Mouse (Mus musculus) midbrain, embryonic 11.5 days (tissue): Measurements from ENCODE around the gene Acsl5. TPM values are rescaled to one million over a fixed set of nuclear protein-coding genes. Genes with fewer than 3 reads are reported as not detected.

Experiments used
- ATAC-seq: fragments of 200-750 bp; cut with Nextera tagmentation; 2 replicates; pipeline ENCODE4 v1.8.0; 2017; ENCODE audit warnings: moderate TSS enrichment, moderate library complexity; ENCODE audit not compliant: low FRiP score
- DNase-seq: peaks from one replicate; pipeline ENCODE4 v3.0.0; 2015; ENCODE audit warnings: low spot score; ENCODE audit errors: missing footprints
- H3K27ac ChIP-seq: fragments of 300-500 bp; sonication (generic); 2 replicates; pipeline ENCODE4 v1.5.1; 2014; ENCODE audit warnings: low read depth, low read length
- H3K27me3 ChIP-seq: fragments of 300-500 bp; sonication (generic); 2 replicates; pipeline ENCODE4 v1.6.1; 2014; ENCODE audit warnings: mild to moderate bottlenecking, low read length, moderate library complexity, mixed read lengths; ENCODE audit not compliant: control insufficient read depth, insufficient read depth
- H3K36me3 ChIP-seq: fragments of 300-500 bp; sonication (generic); 2 replicates; pipeline ENCODE4 v1.6.1; 2014; ENCODE audit warnings: mild to moderate bottlenecking, low read length, moderate library complexity, mixed read lengths; ENCODE audit not compliant: control insufficient read depth, insufficient read depth
- H3K4me1 ChIP-seq: fragments of 300-500 bp; sonication (generic); 2 replicates; pipeline ENCODE4 v1.6.1; 2014; ENCODE audit warnings: low read length; ENCODE audit not compliant: control insufficient read depth, insufficient read depth
- H3K4me2 ChIP-seq: fragments of 300-500 bp; sonication (generic); 2 replicates; pipeline ENCODE4 v1.6.1; 2014; ENCODE audit warnings: mild to moderate bottlenecking, moderate library complexity
- H3K4me3 ChIP-seq: fragments of 300-500 bp; sonication (generic); 2 replicates; pipeline ENCODE4 v1.5.1; 2014; ENCODE audit warnings: low read depth, low read length
- H3K9ac ChIP-seq: fragments of 300-500 bp; sonication (generic); 2 replicates; pipeline ENCODE4 v1.6.1; 2014; ENCODE audit warnings: low read length
- H3K9me3 ChIP-seq: fragments of 300-500 bp; sonication (generic); 2 replicates; pipeline ENCODE4 v1.6.1; 2016; ENCODE audit warnings: low read length; ENCODE audit not compliant: control insufficient read depth
- WGBS: fragments of 180-500 bp; shearing (Covaris S2); extraction: QIAGEN DNeasy Blood & Tissue Kit; methylation state at CpG from one replicate; pipeline ENCODE4 v1.1.7; 2014; 5-methylcytosine and 5-hydroxymethylcytosine counted together
- polyA plus RNA-seq: library from polyadenylated mRNA; unstranded; fragments of >200 nt; fragmentation: Nextera tagmentation; extraction: Ambion mirVana; gene quantifications from 2 replicates; pipeline ENCODE4 v1.2.1, GENCODE M21; 2014

The Acsl5 gene
- 17.3 and 18.1 TPM in 2 replicates for polyA plus RNA-seq

DNA sequence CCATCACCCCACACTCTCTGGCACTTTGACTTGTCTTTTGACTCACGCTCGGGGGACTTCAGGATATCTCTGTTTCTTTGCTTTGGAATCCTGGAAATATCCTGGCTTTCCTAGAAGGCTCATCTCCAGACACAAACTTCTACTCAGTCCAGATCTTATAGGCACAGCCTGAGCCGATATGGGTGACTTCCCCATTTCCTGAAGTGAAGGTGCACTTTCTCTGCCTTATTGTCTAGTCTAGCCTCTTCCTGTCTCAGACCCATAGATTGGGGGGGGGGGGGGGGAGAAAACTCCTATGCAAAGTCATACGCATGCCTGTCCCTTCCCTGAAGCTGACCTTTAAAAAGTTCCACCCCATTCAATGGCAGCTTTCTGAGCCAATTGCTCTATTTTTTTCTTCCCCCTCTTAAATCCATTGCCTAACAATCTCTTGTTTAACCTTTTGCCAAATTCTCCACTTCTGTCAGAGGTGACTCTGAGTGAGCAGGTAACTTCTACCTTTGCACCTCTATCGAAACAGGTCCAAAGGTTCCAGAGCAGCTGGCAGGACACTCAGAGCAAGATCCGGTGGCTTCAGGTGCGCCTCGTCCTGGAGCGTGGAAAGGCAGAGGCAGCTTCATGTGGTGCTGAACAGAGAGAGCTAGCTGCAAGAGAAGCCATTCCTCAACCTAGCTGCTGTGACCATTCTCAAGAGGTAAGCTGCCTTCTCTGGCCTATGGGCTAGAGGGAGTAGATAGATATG lies at the start of gene Acsl5:
Gene Acsl5 (plus strand): TSS at position 556 of the 742 bp plus-strand sequence.
- DNase-seq (no peak), ATAC-seq (no peak)
- Histone ChIP-seq H3K4me2 (no peak within 1 kb of the TSS), H3K9me3 (no peaks in the 10 kb centered on the region), H3K27me3 (no peaks in the 10 kb centered on the region; the same call in 1 of the 2 replicates), H3K4me1 (peaks cover 12% of the 10 kb centered on the region), H3K36me3 (no peaks in the 10 kb centered on the region), H3K27ac (no peak within 1 kb of the TSS), H3K4me3 (no peak within 1 kb of the TSS), H3K9ac (no peak within 1 kb of the TSS)
- WGBS = 95% methylated on average over 9 of the region's 9 CpGs

DNA sequence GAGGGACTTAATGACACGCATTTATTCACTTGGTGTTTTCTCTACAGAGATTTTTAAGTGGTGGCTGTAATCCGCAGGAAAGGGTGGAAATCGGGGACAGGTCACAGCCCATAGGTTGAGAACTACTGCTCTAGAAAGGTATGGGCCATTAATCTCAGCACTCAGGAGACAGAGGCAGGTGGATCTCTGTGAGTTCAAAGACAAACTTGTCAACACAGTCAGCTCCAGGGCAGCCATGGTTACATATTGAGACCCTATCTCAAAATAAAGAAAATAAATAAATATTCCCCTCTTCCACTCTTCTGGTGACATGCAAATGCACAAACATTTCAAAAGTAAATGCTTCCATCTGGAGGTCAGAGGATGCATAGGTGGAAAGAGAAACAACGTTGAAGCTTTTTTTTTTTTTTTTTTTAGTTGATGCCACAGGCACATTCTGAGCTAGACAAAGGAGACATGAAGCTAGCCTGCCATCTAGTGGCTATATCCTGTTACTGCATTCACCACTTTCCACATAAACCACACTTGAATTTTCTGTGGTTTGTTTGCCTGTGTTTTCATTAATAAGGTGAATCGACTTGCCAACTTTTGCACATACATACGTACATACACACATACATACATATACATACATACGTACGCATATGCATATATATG lies 45.1 kb upstream of the Acsl5 start:
- DNase-seq (peak; percentile 89), ATAC-seq (0 out of 2 replicates have a peak, but pooled peaks have one; percentile 9)
- 39% methylated on average over 8 of the region's 8 CpGs for WGBS
- Histone ChIP-seq H3K4me3 (no peak overlapping the region), H3K27me3 (no peaks in the 10 kb centered on the region), H3K27ac (no peak overlapping the region), H3K36me3 (no peaks in the 10 kb centered on the region), H3K9ac (no peak overlapping the region), H3K4me1 (no peaks in the 10 kb centered on the region), H3K4me2 (no peak overlapping the region), H3K9me3 (no peaks in the 10 kb centered on the region)

DNA sequence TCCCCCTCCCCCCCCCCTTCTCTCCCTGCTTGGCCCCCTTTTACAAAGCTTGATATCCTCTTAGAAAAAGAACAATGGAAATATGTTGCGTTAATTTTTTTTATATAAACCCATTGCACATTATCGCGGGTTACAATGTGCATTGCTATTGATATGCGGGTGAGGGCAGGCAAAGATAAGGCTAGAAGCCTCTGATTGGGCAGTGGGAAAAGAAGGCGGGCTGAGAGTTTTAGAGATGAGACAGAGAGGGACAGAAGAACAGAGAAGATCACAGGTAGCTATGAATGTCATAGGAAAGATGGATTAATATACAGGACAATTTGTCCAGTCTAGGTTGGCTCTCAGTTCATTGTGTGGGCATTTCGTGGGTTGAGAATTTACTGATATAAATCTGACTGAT lies 44.5 kb upstream of the Acsl5 start:
- Histone ChIP-seq H3K27me3 (no peaks in the 10 kb centered on the region), H3K27ac (no peak overlapping the region), H3K4me1 (no peaks in the 10 kb centered on the region), H3K4me3 (no peak overlapping the region), H3K4me2 (no peak overlapping the region), H3K36me3 (no peaks in the 10 kb centered on the region), H3K9ac (no peak overlapping the region), H3K9me3 (no peaks in the 10 kb centered on the region)
- ATAC-seq (no peak), DNase-seq (no peak)
- WGBS = 55% methylated on average over 6 of the region's 6 CpGs

DNA sequence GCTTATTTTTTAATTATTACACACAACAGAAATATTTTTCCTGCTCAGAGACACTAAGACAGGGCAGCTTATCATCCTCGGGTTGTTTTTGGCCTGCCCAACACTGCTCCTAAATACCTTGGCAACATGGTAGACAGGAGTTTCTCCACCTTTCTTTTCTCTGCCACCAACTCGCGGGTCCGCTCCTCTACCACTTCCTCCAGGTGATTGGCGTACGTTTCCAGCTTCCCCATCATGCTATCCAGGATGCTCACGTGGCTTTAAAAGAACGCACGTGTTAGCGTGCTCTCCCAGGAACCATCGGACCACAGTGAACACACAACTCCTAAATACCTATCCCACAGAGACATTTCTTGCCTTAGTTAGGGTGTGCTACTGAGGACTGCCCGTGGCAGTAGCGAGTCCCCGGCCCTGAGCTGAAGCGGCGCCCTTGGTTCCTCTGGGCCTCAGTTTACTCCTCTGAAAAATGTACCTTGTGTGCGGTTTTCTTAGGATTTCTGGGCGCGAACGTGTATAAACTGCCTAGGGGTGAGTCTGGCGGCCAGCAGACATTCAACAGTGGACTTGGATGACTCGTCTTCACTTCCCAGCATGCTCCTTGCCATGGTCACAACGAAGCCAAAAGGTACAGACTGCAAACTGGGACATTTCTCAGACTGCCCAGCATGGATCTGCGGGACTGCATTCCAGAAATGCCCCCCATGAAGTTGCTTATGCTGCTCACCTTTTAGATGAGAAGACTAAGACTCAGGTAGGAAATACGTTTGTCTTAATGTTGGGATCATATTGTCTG lies 43.8 kb upstream of the Acsl5 start:
- H3K4me3 ChIP-seq = no peak overlapping the region
- DNase-seq (peak; percentile 68), ATAC-seq (no peak)
- H3K9me3 ChIP-seq = no peaks in the 10 kb centered on the region
- no peak overlapping the region for H3K27ac ChIP-seq
- H3K27me3 ChIP-seq = no peaks in the 10 kb centered on the region
- WGBS = 68% methylated on average over 25 of the region's 25 CpGs
- no peak overlapping the region for H3K4me2 ChIP-seq
- H3K36me3 ChIP-seq = no peaks in the 10 kb centered on the region
- H3K4me1 ChIP-seq = no peaks in the 10 kb centered on the region
- no peak overlapping the region for H3K9ac ChIP-seq

DNA sequence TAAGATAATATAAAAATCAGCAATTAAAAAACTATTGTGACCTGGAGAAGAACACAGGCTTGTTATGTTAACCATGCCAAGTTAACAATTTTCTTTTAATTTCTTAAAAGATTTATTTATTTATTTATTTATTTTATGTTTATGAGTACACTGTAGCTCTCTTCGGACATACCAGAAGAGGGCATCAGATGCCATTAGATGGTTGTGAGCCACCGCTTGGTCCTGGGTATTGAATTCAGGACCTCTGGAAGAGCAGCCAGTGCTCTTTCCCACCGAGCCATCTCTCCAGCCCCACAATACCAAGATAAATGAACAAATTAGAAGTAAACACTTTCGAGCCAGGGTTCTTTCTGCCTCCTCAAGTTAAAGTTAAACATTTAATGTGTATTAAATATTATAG lies 43.1 kb upstream of the Acsl5 start:
- DNase-seq (no peak), ATAC-seq (no peak)
- 78% methylated on average over 4 of the region's 4 CpGs for WGBS
- Histone ChIP-seq H3K4me1 (no peaks in the 10 kb centered on the region), H3K9me3 (no peaks in the 10 kb centered on the region), H3K27me3 (no peaks in the 10 kb centered on the region), H3K27ac (no peak overlapping the region), H3K4me2 (no peak overlapping the region), H3K4me3 (no peak overlapping the region), H3K9ac (no peak overlapping the region), H3K36me3 (no peaks in the 10 kb centered on the region)

DNA sequence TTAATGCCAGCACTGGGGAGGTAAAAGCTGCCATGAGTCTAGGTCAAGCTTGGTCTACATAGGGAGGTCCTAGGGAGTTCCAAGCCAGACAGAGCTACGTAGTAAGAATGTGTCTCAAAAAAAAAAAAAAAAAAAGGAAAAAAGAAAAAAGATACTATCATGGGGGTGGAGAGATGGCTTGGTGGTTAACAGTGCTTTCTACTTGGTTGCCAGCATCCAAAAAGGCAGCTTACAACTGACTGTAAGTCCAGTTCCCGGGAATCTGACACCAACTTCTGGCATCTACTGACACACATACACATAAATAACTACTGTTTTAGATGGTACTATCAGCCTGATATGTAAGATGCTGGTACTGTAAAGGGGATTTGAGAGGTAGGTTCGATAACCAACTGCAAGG lies 42.7 kb upstream of the Acsl5 start:
- Histone ChIP-seq H3K9me3 (no peaks in the 10 kb centered on the region), H3K27ac (no peak overlapping the region), H3K4me1 (no peaks in the 10 kb centered on the region), H3K27me3 (no peaks in the 10 kb centered on the region), H3K4me3 (no peak overlapping the region), H3K9ac (no peak overlapping the region), H3K36me3 (no peaks in the 10 kb centered on the region), H3K4me2 (no peak overlapping the region)
- DNase-seq = no peak
- ATAC-seq = no peak
- WGBS = 90% methylated on average over 3 of the region's 3 CpGs

DNA sequence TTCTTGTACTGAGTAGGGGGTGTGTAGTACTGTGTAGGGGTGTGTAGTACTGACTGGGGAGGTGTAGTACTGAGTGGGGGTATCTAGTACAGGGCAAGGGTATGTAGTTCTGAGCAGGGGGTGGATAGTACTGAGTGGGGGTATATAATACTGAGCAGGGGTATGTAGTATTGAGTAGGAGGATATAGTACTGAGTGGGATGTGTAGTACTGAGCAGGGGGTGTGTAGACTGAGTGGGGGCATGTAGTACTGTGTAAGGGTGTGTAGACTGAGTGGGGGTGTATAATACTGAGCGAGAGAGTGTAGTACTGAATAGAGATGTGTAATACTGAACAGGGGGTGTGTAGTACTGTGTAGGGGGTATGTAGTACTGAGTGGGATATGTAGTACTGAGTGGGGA lies 40.0 kb upstream of the Acsl5 start:
- Histone ChIP-seq H3K9ac (no peak overlapping the region), H3K27me3 (no peaks in the 10 kb centered on the region), H3K27ac (no peak overlapping the region), H3K9me3 (no peaks in the 10 kb centered on the region), H3K4me1 (no peaks in the 10 kb centered on the region), H3K4me2 (no peak overlapping the region), H3K4me3 (no peak overlapping the region), H3K36me3 (no peaks in the 10 kb centered on the region)
- 100% methylated on average over 1 of the region's 1 CpGs for WGBS
- no peak for ATAC-seq
- no peak for DNase-seq

DNA sequence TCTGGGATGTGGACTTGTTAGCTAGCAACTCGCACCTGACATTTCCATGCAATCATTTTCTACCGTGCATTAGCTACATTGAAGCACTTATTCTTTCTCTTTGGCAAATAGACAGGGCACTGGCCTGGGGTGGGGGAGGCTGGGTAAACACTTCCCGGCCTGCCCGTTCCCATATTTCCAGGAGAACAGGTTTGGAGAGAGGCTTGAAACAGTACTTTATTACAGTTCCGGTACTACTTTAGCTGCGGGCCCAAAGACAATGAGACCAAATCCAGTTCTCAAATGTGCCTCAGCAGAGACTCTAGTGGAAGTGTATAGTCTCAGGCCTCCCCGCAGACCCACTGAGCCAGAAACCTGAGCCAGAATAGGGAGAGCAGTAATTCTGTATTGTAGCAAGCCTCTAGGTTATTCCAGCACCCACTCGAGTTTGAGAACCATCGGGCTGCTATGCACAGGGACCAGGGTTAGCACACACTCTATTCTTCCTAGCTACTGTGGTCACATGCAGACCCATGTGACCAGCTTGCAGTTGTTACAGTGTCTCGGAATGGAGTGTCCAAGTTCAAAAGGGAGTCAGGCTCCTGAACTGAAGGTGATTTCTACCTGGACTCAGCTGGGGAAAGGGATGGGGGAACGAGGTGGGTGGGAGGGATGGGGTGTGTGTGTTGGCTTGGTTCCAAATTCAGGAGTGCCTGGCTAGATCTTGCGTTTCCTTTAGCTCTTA lies 38.0 kb upstream of the Acsl5 start:
- DNase-seq (no peak), ATAC-seq (no peak)
- H3K27me3 ChIP-seq = no peaks in the 10 kb centered on the region
- 90% methylated on average over 12 of the region's 12 CpGs for WGBS
- H3K4me3 ChIP-seq = no peak overlapping the region
- no peaks in the 10 kb centered on the region for H3K36me3 ChIP-seq
- no peaks in the 10 kb centered on the region for H3K9me3 ChIP-seq
- H3K4me1 ChIP-seq = no peaks in the 10 kb centered on the region
- no peak overlapping the region for H3K4me2 ChIP-seq
- H3K9ac ChIP-seq = no peak overlapping the region
- no peak overlapping the region for H3K27ac ChIP-seq
